Mouse (Mus musculus): Measurements from ENCODE around the gene Ass1.

GRCm38 (mm10) chr2:31422576-31422975 is 47.4 kb upstream of the Ass1 start:
- TF ChIP-seq ZC3H11A (IDR thresholded peaks at IDR 0.05; ENCODE audit: borderline replicate concordance, low read depth, low read length): no peak
- TF ChIP-seq CHD2 (IDR thresholded peaks at IDR 0.05; ENCODE audit: low read depth, low read length): no peak
- no peak for TF ChIP-seq ZNF384 (IDR thresholded peaks at IDR 0.05; ENCODE audit: low read depth, low read length)
- no peak for TF ChIP-seq MAFK (IDR thresholded peaks at IDR 0.05; ENCODE audit: insufficient read depth, low read depth, low read length)
- no peak for TF ChIP-seq HCFC1 (IDR thresholded peaks at IDR 0.05; ENCODE audit: borderline replicate concordance, insufficient read depth, low read length)

All from ES-E14 (cell line).